Mouse (Mus musculus) heart, embryonic 15.5 days (tissue): Measurements from ENCODE around the gene Slc8a3. TPM values are rescaled to one million over a fixed set of nuclear protein-coding genes. Genes with fewer than 3 reads are reported as not detected.

ENCODE experiments used
- ATAC-seq: fragments of 200-750 bp; cut with Nextera tagmentation; replicated peaks from 2 replicates; pipeline ENCODE4 v1.8.0; 2017; ENCODE audit warnings: low read depth, moderate TSS enrichment; ENCODE audit not compliant: insufficient number of reproducible peaks, insufficient read depth, low FRiP score
- H3K27ac ChIP-seq: fragments of 300-500 bp; sonication (generic); 2 replicates; pipeline ENCODE4 v1.5.1; 2015; ENCODE audit warnings: mild to moderate bottlenecking, inconsistent platforms
- H3K27me3 ChIP-seq: fragments of 300-500 bp; sonication (generic); 2 replicates; pipeline ENCODE4 v1.6.1; 2015; ENCODE audit warnings: inconsistent platforms
- H3K36me3 ChIP-seq: fragments of 300-500 bp; sonication (generic); 2 replicates; pipeline ENCODE4 v1.6.1; 2015; ENCODE audit warnings: mild to moderate bottlenecking, inconsistent platforms
- H3K4me1 ChIP-seq: fragments of 300-500 bp; sonication (generic); replicated peaks from 2 replicates; pipeline ENCODE4 v1.6.1; 2015; ENCODE audit warnings: inconsistent platforms
- H3K4me2 ChIP-seq: fragments of 300-500 bp; sonication (generic); 2 replicates; pipeline ENCODE4 v1.6.1; 2015; ENCODE audit warnings: inconsistent platforms, mild to moderate bottlenecking, moderate library complexity
- H3K4me3 ChIP-seq: fragments of 300-500 bp; sonication (generic); 2 replicates; pipeline ENCODE4 v1.5.1; 2015; ENCODE audit warnings: mild to moderate bottlenecking, inconsistent platforms
- H3K9ac ChIP-seq: fragments of 300-500 bp; sonication (generic); 2 replicates; pipeline ENCODE4 v1.6.1; 2015; ENCODE audit warnings: mild to moderate bottlenecking, inconsistent platforms
- H3K9me3 ChIP-seq: fragments of 300-500 bp; sonication (generic); replicated peaks from 2 replicates; pipeline ENCODE4 v1.6.1; 2016; ENCODE audit warnings: inconsistent platforms
- WGBS: fragments of 180-500 bp; shearing (Covaris S2); methylation state at CpG from one replicate; pipeline ENCODE4 v1.1.7; 2015; ENCODE audit warnings: mixed read lengths; 5-methylcytosine and 5-hydroxymethylcytosine counted together
- microRNA-seq: library from miRNA; unstranded; fragments of <30 nt; microRNA quantifications from one replicate; pipeline ENCODE4, GENCODE M21; 2016
- polyA plus RNA-seq: library from polyadenylated mRNA; unstranded; fragments of >200 nt; fragmentation: Nextera tagmentation; extraction: Ambion mirVana; gene quantifications from 2 replicates; pipeline ENCODE4 v1.2.1, GENCODE M21; 2015

The Slc8a3 gene
- polyA plus RNA-seq, 1 experiment from 2014 or later = 0.60 TPM

DNA sequence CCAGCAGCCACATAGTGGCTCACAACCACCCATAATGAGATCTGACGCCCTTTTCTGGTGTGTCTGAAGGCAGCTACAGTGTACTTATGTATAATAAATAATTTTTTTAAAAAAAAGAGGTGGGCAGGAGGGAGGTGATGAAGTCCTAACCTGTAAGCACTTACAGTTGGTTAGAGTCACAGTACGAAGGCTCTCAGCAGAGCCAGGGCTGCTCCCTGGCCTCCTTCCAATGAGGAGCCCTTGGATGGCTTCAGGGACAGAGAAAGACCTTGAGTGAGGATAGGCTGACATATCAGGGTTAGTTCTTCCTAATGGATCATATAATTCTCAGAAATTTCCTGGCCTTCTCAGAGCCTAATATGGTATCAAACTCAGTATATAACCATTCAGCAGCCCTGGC lies 171.7 kb downstream of the Slc8a3 start:
- Histone ChIP-seq H3K36me3 (no peaks in the 10 kb centered on the region), H3K4me3 (no peak overlapping the region), H3K9ac (no peak overlapping the region), H3K9me3 (no peaks in the 10 kb centered on the region), H3K4me2 (no peak overlapping the region), H3K4me1 (no peaks in the 10 kb centered on the region), H3K27ac (no peak overlapping the region), H3K27me3 (no peaks in the 10 kb centered on the region)
- ATAC-seq = no peak
- whole genome bisulfite sequencing = 68% methylated on average over 2 of the region's 2 CpGs

DNA sequence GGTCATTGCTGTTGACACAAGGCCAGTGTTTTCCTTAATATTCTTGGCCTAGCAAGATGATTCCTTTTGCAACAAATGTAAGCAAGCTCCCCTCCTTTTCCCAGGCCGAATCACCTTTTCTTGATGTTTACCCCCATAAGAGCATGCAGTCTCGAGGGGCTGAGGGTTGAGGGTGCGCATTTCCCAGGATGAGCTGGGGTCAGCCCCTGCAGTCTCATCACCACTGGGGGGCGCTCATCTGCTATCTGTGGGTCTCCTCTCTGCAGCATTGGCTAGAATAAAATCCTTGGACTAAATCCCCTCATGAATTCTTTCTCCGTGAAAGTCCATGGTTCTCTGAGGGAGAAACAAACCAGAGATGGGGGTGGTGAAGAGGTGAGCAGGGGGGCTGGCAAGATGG lies 172.1 kb downstream of the Slc8a3 start:
- Histone ChIP-seq H3K4me1 (no peaks in the 10 kb centered on the region), H3K4me2 (no peak overlapping the region), H3K27me3 (no peaks in the 10 kb centered on the region), H3K9ac (no peak overlapping the region), H3K27ac (no peak overlapping the region), H3K9me3 (no peaks in the 10 kb centered on the region), H3K4me3 (no peak overlapping the region), H3K36me3 (no peaks in the 10 kb centered on the region)
- ATAC-seq = no peak
- WGBS = 65% methylated on average over 5 of the region's 5 CpGs

- no peaks in the 10 kb centered on the region for H3K9me3 ChIP-seq
- no peak overlapping the region for H3K9ac ChIP-seq
- H3K4me1 ChIP-seq = no peaks in the 10 kb centered on the region
- H3K27ac ChIP-seq = no peak overlapping the region
- no peak overlapping the region for H3K4me2 ChIP-seq
- H3K4me3 ChIP-seq = no peak overlapping the region
- ATAC-seq = no peak
- WGBS = 61% methylated on average over 3 of the region's 3 CpGs
- no peaks in the 10 kb centered on the region for H3K36me3 ChIP-seq
- no peaks in the 10 kb centered on the region for H3K27me3 ChIP-seq
Observed at GRCm38 (mm10) chr12:81160425-81160824, 172.6 kb downstream of the Slc8a3 start.

- ATAC-seq = no peak
- no peak overlapping the region for H3K9ac ChIP-seq
- H3K9me3 ChIP-seq = no peaks in the 10 kb centered on the region
- H3K4me1 ChIP-seq = no peaks in the 10 kb centered on the region
- H3K4me3 ChIP-seq = no peak overlapping the region
- H3K27me3 ChIP-seq = no peaks in the 10 kb centered on the region
- no peak overlapping the region for H3K4me2 ChIP-seq
- no peak overlapping the region for H3K27ac ChIP-seq
- 66% methylated on average over 2 of the region's 2 CpGs for WGBS
- H3K36me3 ChIP-seq = no peaks in the 10 kb centered on the region
Observed at GRCm38 (mm10) chr12:81159947-81160346, 173.0 kb downstream of the Slc8a3 start.

- Histone ChIP-seq H3K4me2 (no peak overlapping the region), H3K9ac (no peak overlapping the region), H3K27me3 (no peaks in the 10 kb centered on the region), H3K4me1 (no peaks in the 10 kb centered on the region), H3K4me3 (no peak overlapping the region), H3K9me3 (no peaks in the 10 kb centered on the region), H3K36me3 (no peaks in the 10 kb centered on the region), H3K27ac (no peak overlapping the region)
- no peak for ATAC-seq
- WGBS = 67% methylated on average over 8 of the region's 8 CpGs
Observed at GRCm38 (mm10) chr12:81156841-81157240, 176.1 kb downstream of the Slc8a3 start.

GRCm38 (mm10) chr12:81155675-81156074 lies 177.3 kb downstream of the Slc8a3 start:
- ATAC-seq = 0 out of 2 replicates have a peak, but pooled peaks have one; percentile 30
- WGBS = 65% methylated on average over 6 of the region's 6 CpGs
- no peaks in the 10 kb centered on the region for H3K9me3 ChIP-seq
- H3K27me3 ChIP-seq = no peaks in the 10 kb centered on the region
- H3K4me1 ChIP-seq = no peaks in the 10 kb centered on the region
- H3K9ac ChIP-seq = no peak overlapping the region
- H3K27ac ChIP-seq = no peak overlapping the region
- H3K36me3 ChIP-seq = no peaks in the 10 kb centered on the region
- H3K4me2 ChIP-seq = no peak overlapping the region
- H3K4me3 ChIP-seq = no peak overlapping the region

- no peaks in the 10 kb centered on the region for H3K27me3 ChIP-seq
- peaks cover 3% of the 10 kb centered on the region; the same call in 1 of the 2 replicates for H3K4me1 ChIP-seq
- WGBS = 52% methylated on average over 2 of the region's 2 CpGs
- no peak overlapping the region for H3K27ac ChIP-seq
- no peaks in the 10 kb centered on the region for H3K36me3 ChIP-seq
- H3K4me3 ChIP-seq = no peak overlapping the region
- no peak overlapping the region for H3K4me2 ChIP-seq
- ATAC-seq = peak; percentile 45; the same call in 1 of the 2 replicates
- H3K9me3 ChIP-seq = no peaks in the 10 kb centered on the region
- H3K9ac ChIP-seq = no peak overlapping the region
Observed at GRCm38 (mm10) chr12:81152082-81152481, 180.9 kb downstream of the Slc8a3 start.

GRCm38 (mm10) chr12:81150917-81151316 lies 182.1 kb downstream of the Slc8a3 start:
- ATAC-seq = peak; percentile 72

GRCm38 (mm10) chr12:81147956-81148355 lies 185.0 kb downstream of the Slc8a3 start:
- H3K4me2 ChIP-seq = no peak overlapping the region
- WGBS = 86% methylated on average over 6 of the region's 6 CpGs
- H3K36me3 ChIP-seq = no peaks in the 10 kb centered on the region
- no peak for ATAC-seq
- no peak overlapping the region for H3K27ac ChIP-seq
- peaks cover 11% of the 10 kb centered on the region for H3K4me1 ChIP-seq
- H3K4me3 ChIP-seq = no peak overlapping the region
- no peaks in the 10 kb centered on the region for H3K27me3 ChIP-seq
- no peaks in the 10 kb centered on the region for H3K9me3 ChIP-seq
- H3K9ac ChIP-seq = no peak overlapping the region

More at GRCm38 (mm10) chr12:81150917-81151316, 182.1 kb downstream of the Slc8a3 start:
- no peak overlapping the region for H3K4me2 ChIP-seq
- H3K27me3 ChIP-seq = no peaks in the 10 kb centered on the region
- H3K27ac ChIP-seq = no peak overlapping the region
- WGBS = 66% methylated on average over 5 of the region's 5 CpGs
- peaks cover 3% of the 10 kb centered on the region; the same call in 1 of the 2 replicates for H3K4me1 ChIP-seq
- H3K9ac ChIP-seq = no peak overlapping the region
- no peaks in the 10 kb centered on the region for H3K36me3 ChIP-seq
- no peaks in the 10 kb centered on the region for H3K9me3 ChIP-seq
- no peak overlapping the region for H3K4me3 ChIP-seq

Small RNA genes within 50 kb of the gene (microRNA-seq; reads per million reads assigned to microRNA genes)
- 1.3 reads per million for gene Mir3067

Other genes starting within 250 kb of the Slc8a3 start
- gene Gm4787, start 46.3 kb upstream of the Slc8a3 start, polyA plus RNA-seq = 0.14 and 0.22 TPM in 2 replicates
- 0.23 and 0.39 TPM in 2 replicates for gene Adam4, start 88.8 kb upstream of the Slc8a3 start, polyA plus RNA-seq
- 79.0 and 88.6 TPM in 2 replicates for gene Cox16, start 151.9 kb upstream of the Slc8a3 start, polyA plus RNA-seq
- 26.9 and 28.9 TPM in 2 replicates for gene Gm20498, start 199.7 kb upstream of the Slc8a3 start, polyA plus RNA-seq
- 29.7 and 33.7 TPM in 2 replicates for gene Synj2bp, start 199.7 kb upstream of the Slc8a3 start, polyA plus RNA-seq
- gene Adam21, start 235.3 kb upstream of the Slc8a3 start, polyA plus RNA-seq = 0.15 and 0.23 TPM in 2 replicates